Mouse (Mus musculus) T-cell, adult 2 months (primary cell): ENCODE results near the gene Pmf1.

Experiments used
- DNase-seq: peaks from one replicate; pipeline ENCODE4 v3.0.0; 2022; ENCODE audit warnings: low spot score

Pmf1 gene

DNA sequence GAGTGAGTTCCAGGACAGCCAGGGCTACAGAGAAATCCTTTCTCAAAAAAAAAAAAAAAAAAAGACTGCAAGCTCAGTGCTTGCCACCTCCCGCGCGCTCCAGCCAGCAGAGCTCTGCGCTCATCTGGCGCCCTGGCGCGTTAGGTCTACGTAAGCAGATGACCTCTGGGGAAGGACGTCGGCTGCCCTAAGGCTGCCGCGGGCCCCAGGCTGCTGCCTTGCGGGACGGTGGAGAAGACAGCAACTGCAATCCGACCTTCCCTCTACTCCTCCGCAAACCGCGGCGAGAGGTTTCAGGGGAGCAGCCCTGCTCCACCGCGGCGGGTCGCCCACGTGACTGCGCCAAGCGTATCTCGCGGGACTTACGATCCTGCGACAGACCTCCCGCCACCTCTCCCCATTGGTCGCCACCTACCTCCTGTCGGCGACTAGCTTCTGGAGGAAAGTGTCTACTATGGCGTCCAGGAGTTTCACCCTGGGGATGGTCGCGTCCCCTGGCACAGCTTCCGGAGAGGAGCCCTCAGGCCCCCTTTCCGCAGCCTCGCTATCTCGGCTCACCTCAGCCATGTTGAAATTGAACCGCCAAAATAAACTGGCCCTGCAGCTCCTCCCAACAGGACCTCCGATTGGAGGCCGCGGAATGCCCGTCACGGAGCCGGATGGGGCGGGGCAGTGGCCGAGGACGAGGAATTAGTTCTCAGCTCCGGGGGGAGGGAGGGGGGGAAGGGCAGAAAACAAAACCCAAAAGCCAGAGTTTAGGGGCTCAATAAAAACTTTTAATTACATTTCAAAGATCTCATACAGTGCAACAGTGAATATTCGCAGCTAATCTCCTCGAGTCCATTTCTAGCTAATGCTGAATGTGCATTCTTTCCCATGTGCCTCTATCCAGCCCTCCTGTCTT lies at the start of gene Pmf1:
Gene Pmf1 (minus strand): TSS at position 591 of the 904 bp plus-strand sequence.
- peak; percentile 92 for DNase-seq

DNA sequence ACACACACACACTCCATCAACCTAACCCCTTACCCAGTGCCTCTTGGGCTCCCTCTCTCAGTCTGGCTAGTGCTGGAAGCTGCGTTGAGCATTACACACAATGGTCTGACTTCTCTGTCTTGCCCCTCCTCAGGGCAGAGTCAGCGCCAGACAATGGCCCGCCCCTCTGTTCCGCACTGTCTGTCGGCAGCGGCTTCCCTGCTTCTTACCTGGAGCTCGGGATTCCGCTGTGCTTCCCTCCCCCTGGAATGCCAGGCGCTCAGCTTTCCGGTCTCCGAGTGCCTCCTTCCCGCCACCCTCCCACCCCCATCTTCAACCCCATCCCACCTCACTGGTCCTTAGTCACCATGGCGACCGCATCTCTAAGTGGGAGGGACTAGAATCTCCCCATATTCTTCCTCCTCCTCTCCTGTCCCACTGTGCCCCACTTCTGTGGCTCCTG lies 48.7 kb upstream of the Pmf1 start:
- DNase-seq: no peak

DNA sequence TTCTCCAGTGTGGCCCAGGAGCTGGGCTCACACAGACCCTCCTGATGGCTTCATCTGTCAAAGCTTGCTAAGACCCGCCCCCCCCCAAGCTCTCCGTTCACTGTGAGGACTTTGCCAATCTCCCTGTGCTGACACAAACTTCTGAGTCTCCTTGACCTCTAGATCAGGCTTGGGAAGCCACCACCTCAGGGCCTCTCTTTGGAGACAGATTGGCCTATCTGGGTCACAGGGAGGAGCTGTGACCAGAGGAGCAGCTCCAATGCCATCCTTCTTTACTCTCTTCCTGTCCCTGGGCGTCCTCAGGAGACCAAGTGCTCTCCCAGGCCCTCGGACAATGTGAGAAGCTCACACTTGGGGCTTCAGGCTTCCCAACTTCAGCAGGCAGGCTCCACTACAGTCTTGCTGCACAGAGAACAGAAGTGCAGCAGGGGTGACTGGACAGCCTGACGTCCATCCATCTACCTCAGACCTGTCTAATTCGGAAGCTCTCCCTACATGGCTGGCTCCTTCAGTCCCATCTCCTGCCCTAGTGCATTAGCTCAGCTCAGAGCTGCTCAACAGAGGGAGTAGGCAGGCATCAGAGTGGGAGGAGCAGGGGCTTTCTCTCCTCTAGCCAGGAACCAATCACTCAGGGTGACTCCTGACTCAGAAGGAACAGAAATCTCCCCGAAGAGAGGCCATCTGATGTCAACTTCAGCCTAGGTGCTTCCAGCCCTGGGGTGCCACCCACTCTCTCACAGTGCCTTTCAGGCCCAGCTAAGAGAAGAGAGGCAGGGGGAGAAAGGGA lies 46.8 kb upstream of the Pmf1 start:
- DNase-seq: no peak

DNA sequence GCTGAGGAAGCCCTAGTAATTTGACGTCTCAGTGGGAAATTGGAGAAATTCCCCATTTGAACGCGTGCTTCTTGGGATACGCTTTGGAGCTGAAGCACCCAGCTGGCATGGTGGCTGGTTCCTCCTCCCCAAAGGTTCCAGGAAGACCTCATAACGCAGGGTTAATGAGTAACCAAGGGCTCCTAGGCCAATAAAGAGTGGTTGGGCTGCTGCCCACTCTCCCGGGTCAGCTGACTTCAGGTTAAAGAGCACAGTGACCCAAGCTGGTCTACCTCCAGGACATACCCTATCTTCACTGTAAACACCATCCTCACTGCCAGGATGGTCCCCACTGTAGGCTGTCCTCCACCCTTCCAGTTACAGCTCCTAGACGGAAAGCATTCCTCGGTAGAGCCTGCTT lies 46.2 kb upstream of the Pmf1 start:
- DNase-seq: no peak

DNA sequence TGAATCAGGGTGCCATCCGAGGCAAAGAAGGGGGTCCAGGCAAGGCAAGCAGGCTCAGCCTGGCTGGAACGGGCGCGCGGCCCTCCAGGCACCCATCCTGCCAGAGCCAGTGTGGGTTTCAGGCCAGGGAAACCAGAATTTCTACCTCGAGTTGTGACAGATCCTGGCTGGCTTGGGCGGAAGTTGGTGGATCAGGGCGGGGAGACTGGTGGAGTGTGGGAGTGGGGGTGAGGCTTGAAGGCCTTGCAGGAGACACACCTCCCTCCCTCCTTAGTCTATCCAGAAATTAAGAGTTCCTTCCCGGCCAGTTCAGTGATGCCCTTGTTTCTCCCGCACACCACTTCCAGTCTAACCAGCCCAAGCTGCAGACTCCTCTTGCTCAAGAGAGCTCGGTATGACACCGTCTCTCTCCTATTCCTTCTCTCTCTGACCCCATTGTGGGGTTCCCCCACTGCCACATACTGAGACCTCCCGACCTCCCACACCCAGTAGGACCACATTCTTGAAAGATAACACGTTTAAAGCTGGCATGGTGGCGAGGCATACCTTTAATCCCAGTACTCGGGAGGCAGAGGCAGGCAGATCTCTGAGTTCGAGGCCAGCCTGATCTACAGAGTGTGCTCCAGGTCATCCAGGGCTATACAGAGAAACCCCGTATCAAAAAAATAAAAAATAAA lies 45.6 kb upstream of the Pmf1 start:
- DNase-seq: no peak

DNA sequence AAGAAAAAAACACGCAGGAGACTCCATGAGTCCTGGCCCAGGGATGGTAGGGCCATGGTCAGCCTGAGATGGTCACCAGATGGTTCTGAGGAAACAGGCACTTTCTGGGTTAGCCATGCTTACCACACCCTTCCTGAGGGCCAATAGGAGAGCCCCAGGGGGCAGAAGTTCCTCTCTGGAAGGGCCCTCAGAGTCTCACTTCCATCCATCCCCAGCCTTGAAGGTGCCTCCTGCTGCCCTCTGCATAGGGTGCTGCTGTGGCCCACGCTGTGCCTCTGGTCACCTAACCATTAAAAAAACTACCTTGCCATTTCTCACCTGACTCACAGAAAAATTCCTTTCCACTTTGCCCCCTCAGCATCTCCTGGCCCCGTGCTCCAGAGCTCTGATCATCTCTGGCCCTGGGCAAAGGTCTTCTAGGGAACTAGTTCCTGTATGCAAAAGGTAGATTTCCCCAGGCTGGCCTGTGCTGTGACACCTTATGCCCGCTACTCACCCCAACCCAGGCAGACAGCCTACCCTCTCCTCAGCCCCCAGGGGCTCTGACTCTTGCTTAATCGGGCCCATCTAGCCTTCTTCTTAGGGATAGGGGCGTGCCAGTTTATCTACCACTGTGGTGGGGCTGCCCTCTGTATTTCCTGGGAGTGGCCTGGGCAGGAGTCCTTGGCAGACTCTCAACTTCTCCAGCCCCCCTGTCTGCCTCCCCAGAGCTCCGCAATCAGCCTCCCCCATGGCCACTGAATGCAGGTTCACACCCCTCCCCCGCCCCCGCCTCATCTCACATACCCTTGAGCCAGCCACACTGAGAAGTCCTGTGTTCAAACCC lies 44.8 kb upstream of the Pmf1 start:
- peak; percentile 10 for DNase-seq

DNA sequence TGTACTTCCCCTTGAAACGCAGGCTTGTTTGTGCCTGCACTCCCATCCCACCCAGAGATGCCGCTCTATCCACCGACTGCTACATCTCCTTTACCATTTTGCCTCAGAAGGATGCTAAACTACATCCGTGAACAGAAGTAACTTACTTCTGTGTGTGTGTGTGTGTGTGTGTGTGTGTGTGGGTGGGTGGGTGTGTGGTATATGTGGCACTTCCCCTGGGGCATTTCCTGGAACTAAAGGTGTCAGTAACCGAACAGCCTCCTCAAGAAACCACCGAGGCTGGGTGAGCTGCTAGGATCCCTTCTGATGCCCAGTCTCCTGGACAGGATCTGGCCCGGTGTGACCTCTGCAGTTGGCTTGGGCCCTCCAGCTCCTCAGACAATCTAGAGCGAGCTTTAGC lies 43.9 kb upstream of the Pmf1 start:
- DNase-seq: peak; percentile 79

DNA sequence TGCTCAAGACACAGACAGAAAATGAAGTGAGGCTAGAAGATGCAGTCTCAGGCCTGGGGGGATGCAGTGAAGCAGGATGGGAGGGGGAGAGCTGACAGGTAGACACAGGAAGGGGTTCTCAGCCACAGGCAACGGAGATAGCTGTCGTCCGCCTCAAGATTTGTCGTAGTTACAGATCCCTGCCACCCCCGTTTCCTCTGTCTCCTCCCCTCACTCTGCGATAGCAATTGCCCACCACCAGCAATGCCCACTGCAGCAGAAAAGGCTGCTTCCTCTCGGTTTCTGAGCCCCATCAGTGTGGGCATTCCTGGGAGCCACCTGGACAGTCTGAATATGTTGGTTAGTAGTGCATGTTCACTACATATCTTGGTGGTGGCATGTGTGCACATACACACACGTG lies 43.2 kb upstream of the Pmf1 start:
- peak; percentile 62 for DNase-seq

DNA sequence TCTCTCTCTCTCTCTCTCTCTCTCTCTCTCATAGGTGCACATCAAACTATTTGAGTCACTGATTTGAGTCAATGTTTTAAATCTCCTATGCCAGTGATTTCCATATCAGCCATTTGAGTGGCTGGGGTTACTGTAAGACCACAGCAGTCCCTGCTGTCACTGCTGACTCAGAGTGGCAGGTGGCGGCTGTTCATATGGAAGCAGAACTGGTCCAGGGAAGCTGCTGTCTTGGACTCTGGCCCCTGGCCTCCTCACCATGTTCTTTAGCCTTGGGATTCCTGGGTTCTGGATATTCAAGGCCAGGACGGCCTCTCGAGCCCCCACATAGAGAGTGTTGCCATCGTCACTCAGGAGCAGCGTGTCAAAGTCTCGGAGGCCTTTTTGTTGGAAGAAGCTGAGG lies 42.6 kb upstream of the Pmf1 start:
- DNase-seq: no peak

DNA sequence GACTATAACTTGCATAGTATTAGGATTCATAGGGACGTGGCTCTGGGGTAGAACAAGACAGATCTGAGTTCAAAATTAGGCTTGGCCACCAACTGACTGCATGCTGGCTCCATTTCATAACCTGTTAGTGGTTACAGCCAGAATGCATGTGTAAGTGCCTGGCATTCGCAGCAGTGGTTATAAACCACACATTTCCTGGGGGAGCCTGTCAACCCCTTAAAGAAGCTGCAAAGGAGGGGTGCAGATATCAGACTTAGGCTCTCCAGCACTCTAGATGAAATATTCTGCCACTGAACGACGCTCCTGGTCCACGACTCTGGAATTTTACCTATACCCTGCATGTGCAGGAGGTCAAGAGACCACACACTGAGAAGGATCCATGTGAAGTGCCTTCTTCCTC lies 42.1 kb upstream of the Pmf1 start:
- peak; percentile 45 for DNase-seq

DNA sequence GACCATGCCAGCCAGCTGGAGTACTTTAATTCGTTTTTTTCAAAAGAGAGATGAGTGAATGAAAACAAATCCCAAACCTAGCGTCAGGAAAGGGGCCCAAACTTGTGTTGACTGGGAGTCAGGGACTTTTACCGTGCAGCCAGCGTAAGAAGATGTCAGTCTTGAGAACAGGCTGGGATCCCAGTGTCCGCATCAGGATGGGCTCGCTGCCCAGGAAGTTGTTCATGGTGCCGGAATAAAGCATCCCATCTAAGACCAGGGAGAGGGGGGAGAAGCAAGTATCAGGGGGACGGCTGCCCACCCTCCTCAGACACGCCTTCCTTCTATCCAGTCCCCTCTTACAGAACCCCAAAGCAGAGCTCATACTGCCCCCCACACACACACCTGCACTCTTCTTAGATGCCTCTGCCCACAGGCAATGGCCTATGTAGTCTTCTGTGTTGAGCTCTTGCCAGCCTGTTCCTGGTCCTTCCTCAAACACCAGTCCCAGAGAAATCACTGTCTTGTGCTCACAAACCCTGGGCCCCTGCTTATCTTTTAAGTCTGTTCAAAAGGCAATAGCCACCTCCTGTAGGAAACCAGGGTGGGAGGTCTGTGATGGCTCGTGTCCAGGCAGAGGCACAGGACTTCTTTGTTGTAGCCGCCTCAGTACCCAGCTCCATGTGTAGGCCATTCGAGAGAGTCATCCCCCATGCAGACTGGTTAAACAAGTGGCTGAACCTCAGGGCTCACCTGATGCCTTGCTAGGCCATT lies 40.4 kb upstream of the Pmf1 start:
- DNase-seq: no peak

DNA sequence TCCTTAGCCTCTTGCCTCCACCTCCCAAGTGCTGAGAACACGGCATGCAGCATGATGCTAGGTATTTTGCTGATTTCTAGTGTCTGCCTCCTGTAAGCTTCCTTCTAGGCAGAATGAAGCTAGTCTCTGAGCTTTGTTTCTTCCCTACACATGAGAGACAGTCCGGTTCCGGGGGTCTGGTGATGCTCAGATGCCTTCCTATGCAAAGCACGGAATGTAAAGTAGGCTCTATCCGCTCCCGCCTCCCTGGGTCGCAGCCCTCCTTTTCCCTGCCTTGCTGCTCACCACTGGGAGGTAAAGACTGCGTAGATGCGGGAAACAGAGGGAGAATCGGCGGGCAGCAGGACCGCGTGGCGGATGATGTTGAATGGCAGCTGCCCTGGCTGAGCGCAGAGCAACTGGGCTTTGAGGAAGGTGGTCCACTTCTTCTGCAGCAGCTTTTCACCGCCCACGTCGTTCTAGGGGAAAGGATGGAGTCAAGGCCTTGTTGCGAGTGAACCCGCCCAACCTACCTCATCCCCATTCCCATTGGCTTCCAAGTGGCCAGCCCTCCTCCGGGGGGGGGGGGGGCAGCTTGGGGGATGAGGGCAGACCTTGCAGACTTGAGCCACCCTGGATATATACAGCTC lies 39.4 kb upstream of the Pmf1 start:
- no peak for DNase-seq

DNA sequence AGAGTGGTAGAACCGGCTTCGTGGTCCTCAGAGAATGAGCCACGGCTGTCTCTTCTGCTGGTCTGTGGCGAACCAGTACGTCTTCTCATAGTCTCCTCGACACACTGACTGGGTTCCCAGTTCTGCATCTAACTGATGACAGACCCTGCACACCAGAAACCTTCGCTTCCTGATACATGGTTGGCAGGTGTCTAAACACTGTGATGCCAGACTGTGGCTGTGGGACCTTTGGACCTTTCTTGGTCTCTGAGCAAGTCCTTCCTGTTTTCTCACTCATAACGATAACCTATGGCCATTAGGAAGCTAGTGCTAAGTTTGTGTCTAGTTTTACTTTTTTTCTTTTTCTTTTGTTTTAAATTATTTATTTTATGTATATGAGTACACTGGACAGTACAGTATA lies 38.3 kb upstream of the Pmf1 start:
- no peak for DNase-seq

DNA sequence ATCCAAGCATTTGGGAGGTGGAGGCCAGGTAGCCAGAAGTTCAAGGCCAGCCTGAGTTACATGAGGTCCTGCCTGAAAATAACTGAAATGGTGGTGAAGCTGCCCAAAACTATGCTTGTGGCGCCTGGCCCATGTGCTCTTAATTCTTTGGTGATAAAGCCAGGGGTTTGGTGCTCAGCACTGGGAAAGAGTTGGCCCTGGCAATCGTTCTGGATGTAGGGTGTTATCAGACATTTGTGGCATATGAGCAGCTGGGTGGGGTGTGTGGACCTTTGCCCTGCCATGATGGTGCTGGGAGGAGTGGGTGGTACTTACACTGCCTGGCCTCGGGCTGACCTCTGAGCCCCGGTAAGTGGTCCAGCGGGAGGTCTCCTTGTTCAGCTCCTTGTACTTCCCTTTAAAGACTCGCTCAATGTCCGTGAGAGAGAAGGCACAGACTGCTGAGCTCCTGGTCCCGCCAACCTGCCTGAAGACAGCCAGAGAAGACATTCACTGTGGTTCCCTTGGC lies 37.6 kb upstream of the Pmf1 start:
- no peak for DNase-seq

DNA sequence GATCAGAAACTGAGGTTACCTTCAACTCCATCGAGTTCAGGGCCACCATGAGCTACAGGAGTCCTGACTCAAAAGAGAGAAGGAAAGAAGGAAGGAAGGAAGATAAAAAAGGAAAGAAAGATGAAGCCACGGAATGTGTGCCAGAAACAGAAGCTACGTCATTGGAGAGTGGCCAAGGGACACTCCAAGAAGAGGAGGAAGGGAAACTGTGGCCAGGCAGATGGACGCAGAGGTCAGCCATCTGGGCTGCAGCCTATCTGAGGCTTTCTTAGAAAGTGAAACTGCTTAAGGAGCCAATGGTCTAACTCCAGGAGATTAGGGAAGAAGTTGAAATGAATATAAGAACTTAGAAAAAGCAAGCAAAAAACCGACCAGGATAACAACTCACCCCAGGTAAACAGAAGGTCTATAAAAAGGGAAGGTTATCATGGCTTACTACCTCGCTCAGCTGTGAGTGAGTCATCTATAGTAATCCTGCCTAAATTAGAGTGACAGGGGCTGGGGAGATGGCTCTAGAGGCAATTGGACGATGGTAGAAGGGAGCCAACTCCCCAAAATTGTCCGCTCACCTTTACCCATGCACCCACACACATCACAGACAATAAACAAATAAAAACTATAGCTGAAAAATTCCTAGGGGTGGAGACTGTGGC lies 36.5 kb upstream of the Pmf1 start:
- no peak for DNase-seq

DNA sequence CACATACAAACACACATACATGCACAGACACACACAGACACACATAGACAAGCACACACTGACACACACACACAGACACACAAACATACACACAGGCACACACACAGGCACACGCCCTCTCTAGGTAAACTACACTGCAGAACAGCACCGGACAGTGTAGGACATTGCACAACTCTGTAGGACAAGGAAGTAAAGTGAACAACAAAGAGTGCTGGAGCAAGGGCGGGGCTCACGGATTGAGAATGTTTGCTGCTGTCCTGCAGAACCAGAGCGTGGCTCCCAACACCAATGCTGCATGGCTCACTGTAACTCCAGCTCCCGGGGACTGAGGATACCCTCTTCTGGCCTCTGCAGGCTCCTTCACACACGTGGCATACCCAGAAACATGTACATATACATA lies 32.8 kb upstream of the Pmf1 start:
- no peak for DNase-seq

DNA sequence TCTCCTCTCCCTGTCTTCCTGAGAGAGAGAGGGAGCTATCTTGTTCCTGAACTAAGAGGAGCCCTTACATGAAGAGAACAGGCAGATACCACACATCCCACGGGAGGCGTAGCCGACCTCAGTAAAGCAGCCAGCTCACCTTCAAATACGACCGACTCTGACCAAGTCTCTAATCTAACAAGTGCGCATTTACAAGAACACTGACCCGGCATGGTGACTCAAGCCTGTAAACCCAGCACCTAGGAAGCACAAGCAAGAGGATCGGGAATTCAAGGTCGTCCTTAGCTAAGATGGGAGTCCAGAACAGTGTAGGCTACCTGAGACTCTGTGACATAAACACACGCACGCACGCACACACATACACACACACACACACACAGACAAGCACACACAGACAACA lies 32.4 kb upstream of the Pmf1 start:
- DNase-seq: no peak

DNA sequence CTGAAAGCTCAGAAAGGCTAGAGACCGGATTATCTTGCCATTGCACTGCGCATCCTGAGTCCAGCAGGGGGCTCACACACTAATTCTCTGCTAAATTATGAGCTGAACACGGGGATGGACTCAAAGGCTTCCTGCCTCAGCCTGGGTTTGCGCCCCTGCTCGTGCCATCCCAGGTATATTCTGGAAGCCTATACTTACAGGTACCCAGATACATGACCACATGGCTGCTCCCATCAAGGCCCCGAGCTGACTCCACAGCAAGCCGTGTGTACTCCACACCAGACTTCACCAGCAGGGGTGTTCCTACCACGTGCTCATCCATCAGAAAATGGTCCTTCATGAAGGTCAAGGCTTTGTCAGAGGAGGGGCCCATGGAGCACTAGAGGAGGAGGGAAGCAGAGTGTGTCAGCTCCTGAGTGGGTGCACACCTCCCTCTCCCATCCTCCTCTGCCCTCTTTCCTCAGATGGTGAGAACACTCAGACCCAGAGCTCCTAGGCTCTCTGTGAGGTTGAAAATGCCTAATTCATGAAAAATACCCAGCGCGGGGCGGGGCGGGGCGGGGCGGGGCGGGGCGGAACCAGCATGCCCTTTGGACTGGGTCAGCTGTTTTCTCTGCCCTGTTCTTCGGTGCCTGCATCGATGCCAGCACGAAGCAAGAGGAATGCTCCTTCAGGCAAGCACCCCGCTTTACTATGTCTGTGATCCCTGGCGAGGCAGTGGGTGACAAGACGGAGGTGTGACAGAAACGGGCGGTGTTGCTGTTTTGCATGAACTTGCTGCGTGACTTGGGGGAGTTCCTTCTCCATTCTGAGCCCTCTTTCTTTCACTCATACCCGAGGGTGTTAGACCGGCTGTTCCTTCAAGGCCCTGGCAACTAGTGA lies 30.6 kb upstream of the Pmf1 start:
- DNase-seq: peak; percentile 54

DNA sequence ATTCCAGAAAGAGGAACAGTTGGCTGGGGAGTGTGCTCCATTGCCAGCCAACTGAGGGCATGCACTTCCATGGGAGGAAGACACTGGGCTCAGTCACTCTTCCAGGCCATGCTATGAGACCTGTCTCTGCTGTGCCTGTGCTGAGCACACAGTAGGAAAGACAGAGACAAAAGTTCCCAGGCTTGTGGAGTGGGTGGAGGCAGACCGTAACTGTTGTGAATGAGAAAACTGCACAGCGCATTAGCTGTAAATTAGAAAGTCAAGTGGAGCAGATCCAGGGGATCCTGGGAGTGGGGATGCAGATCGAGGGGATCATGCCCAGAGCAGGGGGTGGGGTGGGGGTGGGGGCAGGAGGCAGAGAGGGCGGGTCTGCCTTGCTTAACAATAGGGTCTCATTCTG lies 29.5 kb upstream of the Pmf1 start:
- DNase-seq: no peak
